Mouse (Mus musculus) embryonic facial prominence, embryonic 14.5 days (tissue): Measurements from ENCODE around the gene Gdf10. TPM values are rescaled to one million over a fixed set of nuclear protein-coding genes. Genes with fewer than 3 reads are reported as not detected.
A peak's percentile ranks its signal among the peaks of the same experiment; 100 is the strongest.

Experiments used
- ATAC-seq: fragments of 200-750 bp; cut with Nextera tagmentation; 2 replicates; pipeline ENCODE4 v1.8.0; 2017; ENCODE audit warnings: low read depth, moderate number of reproducible peaks, moderate TSS enrichment
- DNase-seq: peaks from one replicate; pipeline ENCODE4 v3.0.0-alpha.2; 2015; ENCODE audit warnings: low spot score
- H3K27ac ChIP-seq: fragments of 300-500 bp; sonication (generic); replicated peaks from 2 replicates; pipeline ENCODE4 v1.5.1; 2014; ENCODE audit warnings: low read depth, mild to moderate bottlenecking, low read length, moderate library complexity
- H3K27me3 ChIP-seq: fragments of 300-500 bp; sonication (generic); replicated peaks from 2 replicates; pipeline ENCODE4 v1.6.1; 2014; ENCODE audit warnings: low read length; ENCODE audit not compliant: control insufficient read depth, insufficient read depth
- H3K36me3 ChIP-seq: fragments of 300-500 bp; sonication (generic); 2 replicates; pipeline ENCODE4 v1.6.1; 2014; ENCODE audit warnings: low read length, mixed read lengths; ENCODE audit not compliant: control insufficient read depth, insufficient read depth
- H3K4me1 ChIP-seq: fragments of 300-500 bp; sonication (generic); 2 replicates; pipeline ENCODE4 v1.6.1; 2014; ENCODE audit warnings: antibody characterized with exemption, low read length; ENCODE audit not compliant: control insufficient read depth, insufficient read depth
- H3K4me2 ChIP-seq: fragments of 300-500 bp; sonication (generic); 2 replicates; pipeline ENCODE4 v1.6.1; 2014; ENCODE audit warnings: low read depth, mild to moderate bottlenecking, low read length, moderate library complexity, mixed read lengths
- H3K4me3 ChIP-seq: fragments of 300-500 bp; sonication (generic); 2 replicates; pipeline ENCODE4 v1.5.1; 2014; ENCODE audit warnings: low read depth, mild to moderate bottlenecking, low read length
- H3K9ac ChIP-seq: fragments of 300-500 bp; sonication (generic); 2 replicates; pipeline ENCODE4 v1.6.1; 2014; ENCODE audit warnings: low read depth, mild to moderate bottlenecking, low read length, moderate library complexity, mixed read lengths
- H3K9me3 ChIP-seq: fragments of 300-500 bp; sonication (generic); 2 replicates; pipeline ENCODE4 v1.6.1; 2016; ENCODE audit warnings: low read length; ENCODE audit not compliant: control insufficient read depth
- WGBS: fragments of 180-500 bp; shearing (Covaris S2); extraction: QIAGEN DNeasy Blood & Tissue Kit; methylation state at CpG from one replicate; pipeline ENCODE4 v1.1.7; 2014; 5-methylcytosine and 5-hydroxymethylcytosine counted together
- polyA plus RNA-seq: library from polyadenylated mRNA; unstranded; fragments of >200 nt; fragmentation: Nextera tagmentation; extraction: Ambion mirVana; gene quantifications from 2 replicates; pipeline ENCODE4 v1.2.1, GENCODE M21; 2014

Gene Gdf10
- polyA plus RNA-seq, 1 experiment from 2014 or later: 34.2 TPM

DNA sequence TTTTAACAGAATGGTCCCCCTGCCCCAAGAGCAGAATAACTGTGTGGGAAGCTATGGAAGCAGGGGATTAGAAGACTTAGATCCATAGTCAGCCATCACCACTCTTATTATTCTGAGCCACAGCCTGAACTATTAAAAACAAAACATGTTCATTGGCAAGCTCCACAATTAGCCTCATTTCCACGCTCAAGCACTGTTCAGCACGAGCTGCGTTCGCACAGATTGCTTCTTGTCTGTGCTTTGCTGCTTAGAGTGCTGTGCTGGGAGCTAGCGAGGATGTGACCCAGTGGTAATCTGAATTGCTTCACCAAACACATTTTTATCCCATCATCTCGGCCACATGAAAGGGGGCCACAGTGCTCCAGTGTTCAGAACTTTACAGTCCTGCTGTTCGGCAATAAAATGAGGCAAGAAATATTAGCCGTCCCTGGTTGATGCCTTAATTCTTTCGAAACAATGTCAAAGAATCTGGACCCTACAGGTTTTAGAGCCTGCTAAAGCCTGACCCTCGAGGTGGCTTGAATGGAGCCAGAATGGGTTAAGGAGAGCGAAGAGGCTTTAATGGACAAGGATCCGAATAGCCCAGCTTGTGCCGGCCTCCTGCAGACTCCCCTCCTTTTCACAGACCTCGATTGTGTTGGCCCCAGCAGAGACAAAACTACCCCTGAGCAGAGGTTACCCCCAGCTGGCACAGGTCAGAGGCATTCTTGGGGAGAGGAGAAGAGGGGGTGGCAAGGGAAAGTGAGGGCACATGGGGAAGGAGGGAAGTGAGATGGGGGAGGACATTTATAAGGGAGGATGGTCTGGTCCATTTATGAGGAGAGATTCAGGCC is 2.4 kb upstream of the Gdf10 start:
- Histone ChIP-seq H3K4me2 (no peak overlapping the region), H3K9me3 (no peaks in the 10 kb centered on the region), H3K27ac (no peak overlapping the region), H3K4me3 (no peak overlapping the region), H3K4me1 (peaks cover 21% of the 10 kb centered on the region), H3K27me3 (peaks cover 52% of the 10 kb centered on the region), H3K9ac (no peak overlapping the region), H3K36me3 (no peaks in the 10 kb centered on the region)
- WGBS: 27% methylated on average over 14 of the region's 14 CpGs
- ATAC-seq (no peak), DNase-seq (no peak)

DNA sequence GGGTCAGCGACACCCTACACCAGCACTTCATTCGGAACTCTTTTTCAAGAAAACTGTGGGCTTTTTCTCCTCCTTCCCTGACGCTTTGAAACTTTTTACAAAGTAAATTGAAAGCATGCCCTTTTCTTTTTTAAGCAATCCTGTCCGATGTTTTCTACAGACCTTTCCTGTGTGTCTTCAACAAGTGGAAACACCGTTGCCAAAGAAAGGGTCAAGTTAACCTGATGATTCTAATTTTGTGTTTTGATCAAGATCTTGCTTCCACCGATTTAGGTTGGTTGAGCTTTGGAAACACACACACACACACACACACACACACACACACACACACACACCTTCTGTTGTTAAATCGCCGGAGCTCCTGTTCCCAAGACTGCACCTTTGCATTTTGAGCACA is 618 bp upstream of the Gdf10 start:
- Histone ChIP-seq H3K4me2 (peak overlapping the region; percentile 95), H3K36me3 (no peaks in the 10 kb centered on the region), H3K27me3 (peaks cover 53% of the 10 kb centered on the region), H3K4me1 (peaks cover 27% of the 10 kb centered on the region), H3K4me3 (peak overlapping the region; percentile 62), H3K9me3 (no peaks in the 10 kb centered on the region), H3K27ac (no peak overlapping the region), H3K9ac (peak overlapping the region; percentile 74; the same call in 1 of the 2 replicates)
- ATAC-seq (no peak), DNase-seq (no peak)
- WGBS: 9% methylated on average over 8 of the region's 8 CpGs

GRCm38 (mm10) chr14:33931853-33932252 is 8.5 kb downstream of the Gdf10 start:
- Histone ChIP-seq H3K36me3 (peaks cover 9% of the 10 kb centered on the region; the same call in 1 of the 2 replicates), H3K4me3 (no peak overlapping the region), H3K9me3 (no peaks in the 10 kb centered on the region), H3K27me3 (peaks cover 32% of the 10 kb centered on the region), H3K4me2 (no peak overlapping the region), H3K4me1 (0 out of 2 replicates have a peak, but pooled peaks cover under 1% of the 10 kb centered on the region), H3K27ac (no peak overlapping the region), H3K9ac (no peak overlapping the region)
- ATAC-seq (no peak), DNase-seq (no peak)
- WGBS: 52% methylated on average over 17 of the region's 17 CpGs

GRCm38 (mm10) chr14:33932935-33933703 is 9.7 kb downstream of the Gdf10 start:
- ATAC-seq: no peak
- Histone ChIP-seq H3K27ac (no peak overlapping the region), H3K27me3 (peaks cover 32% of the 10 kb centered on the region), H3K9ac (no peak overlapping the region), H3K4me1 (no peaks in the 10 kb centered on the region), H3K36me3 (peaks cover 9% of the 10 kb centered on the region; the same call in 1 of the 2 replicates), H3K4me2 (no peak overlapping the region), H3K9me3 (no peaks in the 10 kb centered on the region), H3K4me3 (no peak overlapping the region)
- peak; percentile 45 for DNase-seq
- 57% methylated on average over 10 of the region's 10 CpGs for WGBS

DNA sequence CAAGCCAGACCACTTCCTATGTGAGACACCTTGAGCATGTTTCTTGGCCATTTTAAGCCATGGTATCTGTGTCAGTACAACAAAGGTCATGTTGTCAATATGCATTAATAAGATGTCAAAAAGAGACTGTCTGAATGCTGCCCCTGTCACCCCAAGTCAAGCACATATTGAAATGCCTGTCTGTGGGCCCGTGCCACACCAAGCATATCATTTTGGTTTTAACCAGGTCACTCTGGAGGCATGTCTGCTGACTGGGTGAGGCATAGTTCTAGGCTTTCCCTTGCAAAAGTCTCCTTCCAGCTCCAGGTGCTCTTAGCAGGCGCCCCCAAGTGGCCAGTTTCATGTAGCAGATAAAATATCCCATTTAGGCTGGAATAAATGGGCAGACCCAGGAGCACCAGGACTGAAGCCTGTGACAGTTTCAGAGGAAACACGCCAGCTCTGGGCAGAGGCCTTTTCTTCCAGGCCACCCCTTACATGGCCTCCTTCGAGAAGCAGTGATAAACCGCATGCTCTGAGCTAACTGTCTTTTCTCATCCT is 10.5 kb downstream of the Gdf10 start:
- ATAC-seq: no peak

DNA sequence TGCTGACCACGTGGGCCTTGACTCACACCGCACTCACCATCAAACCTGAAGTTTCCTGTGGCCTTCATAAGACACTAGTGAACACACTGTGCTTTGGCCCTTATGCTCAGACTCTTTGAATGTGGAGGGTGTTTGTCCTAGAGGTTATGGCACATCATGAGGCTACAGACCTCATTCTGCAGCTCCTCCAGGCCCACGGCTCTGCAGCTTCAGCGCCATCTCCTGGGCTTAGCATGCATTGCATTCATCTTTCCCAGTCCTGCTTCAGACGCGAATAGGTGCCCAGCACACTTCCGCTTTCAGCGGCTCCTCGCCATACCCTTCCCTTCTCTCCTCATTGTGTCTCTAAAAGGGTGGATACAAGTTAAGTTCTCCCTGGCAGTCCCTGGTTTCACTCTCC is 15.7 kb downstream of the Gdf10 start:
- H3K9ac ChIP-seq: no peak overlapping the region
- no peak overlapping the region for H3K27ac ChIP-seq
- H3K4me3 ChIP-seq: no peak overlapping the region
- peak overlapping the region; percentile 29; the same call in 1 of the 2 replicates for H3K4me2 ChIP-seq
- ATAC-seq (peak; percentile 16; the same call in 1 of the 2 replicates), DNase-seq (peak; percentile 67)
- H3K27me3 ChIP-seq: no peaks in the 10 kb centered on the region
- no peaks in the 10 kb centered on the region for H3K9me3 ChIP-seq
- WGBS: 31% methylated on average over 9 of the region's 9 CpGs
- H3K4me1 ChIP-seq: no peaks in the 10 kb centered on the region
- peaks cover 8% of the 10 kb centered on the region; the same call in 1 of the 2 replicates for H3K36me3 ChIP-seq

More for the DNA sequence above, 10.5 kb downstream of the Gdf10 start:
- Histone ChIP-seq H3K27me3 (peaks cover 31% of the 10 kb centered on the region), H3K4me3 (no peak overlapping the region), H3K36me3 (peaks cover 9% of the 10 kb centered on the region; the same call in 1 of the 2 replicates), H3K9me3 (no peaks in the 10 kb centered on the region), H3K9ac (no peak overlapping the region), H3K4me1 (no peaks in the 10 kb centered on the region), H3K27ac (no peak overlapping the region), H3K4me2 (no peak overlapping the region)
- peak; percentile 71 for DNase-seq
- 37% methylated on average over 5 of the region's 5 CpGs for WGBS

- Histone ChIP-seq H3K4me1 (no peaks in the 10 kb centered on the region), H3K4me3 (no peak within 1 kb of the TSS), H3K9me3 (no peaks in the 10 kb centered on the region), H3K27me3 (no peaks in the 10 kb centered on the region), H3K27ac (no peak within 1 kb of the TSS), H3K36me3 (no peaks in the 10 kb centered on the region), H3K4me2 (no peak within 1 kb of the TSS), H3K9ac (no peak within 1 kb of the TSS)
- ATAC-seq (no peak), DNase-seq (no peak)
- WGBS: 69% methylated on average over 8 of the region's 8 CpGs
Observed at GRCm38 (mm10) chr14:33940739-33941138, 17.4 kb downstream of the Gdf10 start, which contains the start of gene Gdf2. TSS of gene Gdf2 (plus strand) at chr14:33941039.

DNA sequence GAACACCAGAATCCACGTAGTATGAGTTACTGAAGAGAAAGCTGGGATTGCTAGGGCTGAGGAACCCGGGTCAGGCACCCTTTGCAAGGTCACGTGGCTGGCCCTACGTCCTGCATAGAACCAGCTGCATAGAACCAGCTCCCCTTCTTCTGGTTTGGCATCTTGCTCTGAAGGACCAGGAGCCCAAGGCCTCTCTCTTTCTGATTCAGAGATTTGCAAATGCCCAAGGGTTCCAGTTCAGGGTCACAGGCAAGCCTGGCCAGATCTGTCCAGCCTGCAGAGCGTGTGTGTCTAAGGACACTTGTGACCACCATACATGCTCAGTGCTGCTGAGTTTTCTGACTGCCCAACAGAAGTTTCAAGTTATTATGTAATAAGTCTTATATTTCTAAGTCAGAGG is 18.8 kb downstream of the Gdf10 start:
- Histone ChIP-seq H3K4me3 (no peak overlapping the region), H3K27ac (no peak overlapping the region), H3K9me3 (no peaks in the 10 kb centered on the region), H3K4me1 (no peaks in the 10 kb centered on the region), H3K4me2 (no peak overlapping the region), H3K27me3 (no peaks in the 10 kb centered on the region), H3K36me3 (no peaks in the 10 kb centered on the region), H3K9ac (no peak overlapping the region)
- 73% methylated on average over 5 of the region's 5 CpGs for WGBS
- DNase-seq: no peak
- no peak for ATAC-seq
